Mouse (Mus musculus) midbrain, postnatal 0 days (tissue): ENCODE data around the gene Hes7. TPM values are rescaled to one million over a fixed set of nuclear protein-coding genes. Genes with fewer than 3 reads are reported as not detected.
"Not testable (repeated sequence)": the region's sequence is repeated elsewhere in the genome, so short reads cannot be mapped to it uniquely, and the experiment has no call there.

Experiments used
- ATAC-seq: fragments of 200-750 bp; cut with Nextera tagmentation; 2 replicates; pipeline ENCODE4 v1.8.0; 2017; ENCODE audit warnings: moderate number of reproducible peaks, mild to moderate bottlenecking, moderate TSS enrichment, moderate library complexity; ENCODE audit not compliant: low FRiP score
- DNase-seq: peaks from one replicate; pipeline ENCODE4 v3.0.0-alpha.2; 2015; ENCODE audit warnings: low spot score
- H3K27ac ChIP-seq: fragments of 300-500 bp; sonication (generic); 2 replicates; pipeline ENCODE4 v1.5.1; 2014; ENCODE audit warnings: low read depth, mild to moderate bottlenecking, low read length, mixed read lengths
- H3K27me3 ChIP-seq: fragments of 300-500 bp; sonication (generic); 2 replicates; pipeline ENCODE4 v1.6.1; 2014; ENCODE audit warnings: low read length, control low read depth, mixed read lengths; ENCODE audit not compliant: insufficient read depth
- H3K36me3 ChIP-seq: fragments of 300-500 bp; sonication (generic); 2 replicates; pipeline ENCODE4 v1.6.1; 2014; ENCODE audit warnings: low read length, control low read depth, mixed read lengths; ENCODE audit not compliant: insufficient read depth
- H3K4me1 ChIP-seq: fragments of 300-500 bp; sonication (generic); 2 replicates; pipeline ENCODE4 v1.6.1; 2014; ENCODE audit warnings: mild to moderate bottlenecking, control low read depth, antibody characterized with exemption, low read length, mixed read lengths; ENCODE audit not compliant: insufficient read depth
- H3K4me2 ChIP-seq: fragments of 300-500 bp; sonication (generic); 2 replicates; pipeline ENCODE4 v1.6.1; 2014; ENCODE audit warnings: low read depth, mild to moderate bottlenecking, low read length, mixed read lengths; ENCODE audit not compliant: poor library complexity, severe bottlenecking
- H3K4me3 ChIP-seq: fragments of 300-500 bp; sonication (generic); 2 replicates; pipeline ENCODE4 v1.5.1; 2014; ENCODE audit warnings: low read depth, mild to moderate bottlenecking, low read length, moderate library complexity
- H3K9ac ChIP-seq: fragments of 300-500 bp; sonication (generic); replicated peaks from 2 replicates; pipeline ENCODE4 v1.6.1; 2014; ENCODE audit warnings: mild to moderate bottlenecking, low read length, moderate library complexity, mixed read lengths; ENCODE audit not compliant: poor library complexity, severe bottlenecking
- H3K9me3 ChIP-seq: fragments of 300-500 bp; sonication (generic); 2 replicates; pipeline ENCODE4 v1.6.1; 2016; ENCODE audit warnings: low read length, control low read depth
- CTCF ChIP-seq: IDR thresholded peaks from 2 replicates; pipeline ENCODE4 v1.5.1; 2016; ENCODE audit warnings: antibody characterized with exemption, mild to moderate bottlenecking
- WGBS: fragments of 180-500 bp; shearing (Covaris S2); extraction: QIAGEN DNeasy Blood & Tissue Kit; methylation state at CpG from one replicate; pipeline ENCODE4 v1.1.7; 2014; 5-methylcytosine and 5-hydroxymethylcytosine counted together
- polyA plus RNA-seq: library from polyadenylated mRNA; unstranded; fragments of >200 nt; fragmentation: Nextera tagmentation; extraction: Ambion mirVana; gene quantifications from 2 replicates; pipeline ENCODE4 v1.2.1, GENCODE M21; 2015
- total RNA-seq: library from RNA; depleted of rRNA; stranded (reverse); fragments of >200 nt; gene quantifications from 2 replicates; pipeline ENCODE4 v1.2.3, GENCODE M21; 2014

Gene Hes7
- total and polyA plus RNA-seq, 2 experiments from 2014 or later: 2.0 to 2.1 TPM

GRCm38 (mm10) chr11:69092871-69093270, 27.3 kb upstream of the Hes7 start:
- Histone ChIP-seq H3K27me3 (no peaks in the 10 kb centered on the region), H3K4me1 (peaks cover 24% of the 10 kb centered on the region; the same call in 1 of the 2 replicates), H3K9me3 (no peaks in the 10 kb centered on the region), H3K9ac (no peak overlapping the region), H3K4me2 (no peak overlapping the region), H3K36me3 (peaks cover 13% of the 10 kb centered on the region; the same call in 1 of the 2 replicates), H3K27ac (no peak overlapping the region), H3K4me3 (no peak overlapping the region)
- no peak for ATAC-seq
- 92% methylated on average over 4 of the region's 4 CpGs for WGBS
- no peak for DNase-seq
- no peak for TF ChIP-seq CTCF

- H3K4me1 ChIP-seq: peaks cover 33% of the 10 kb centered on the region
- not testable (repeated sequence) for H3K9ac ChIP-seq, DNase-seq, H3K4me3 ChIP-seq, H3K4me2 ChIP-seq, H3K27me3 ChIP-seq, H3K9me3 ChIP-seq, ATAC-seq
- 85% methylated on average over 7 of the region's 7 CpGs for WGBS
- H3K36me3 ChIP-seq: peaks cover 13% of the 10 kb centered on the region; the same call in 1 of the 2 replicates
- peak overlapping the region; percentile 88; the same call in 1 of the 2 replicates for H3K27ac ChIP-seq
Measured at GRCm38 (mm10) chr11:69093856-69094255, 26.3 kb upstream of the Hes7 start.

GRCm38 (mm10) chr11:69094697-69095429, 25.3 kb upstream of the Hes7 start, which contains the start of gene Per1:
TSS of gene Per1 (plus strand) at chr11:69095217.
- peak within 1 kb of the TSS; percentile 94 for H3K4me2 ChIP-seq
- H3K4me1 ChIP-seq: peaks cover 26% of the 10 kb centered on the region
- DNase-seq (peak; percentile 100), ATAC-seq (peak; percentile 94)
- peaks cover 12% of the 10 kb centered on the region; the same call in 1 of the 2 replicates for H3K36me3 ChIP-seq
- WGBS: 1% methylated on average over 37 of the region's 37 CpGs
- no peaks in the 10 kb centered on the region for H3K9me3 ChIP-seq
- H3K27me3 ChIP-seq: no peaks in the 10 kb centered on the region
- no peak for TF ChIP-seq CTCF
- H3K4me3 ChIP-seq: peak within 1 kb of the TSS; percentile 44
- H3K27ac ChIP-seq: peak within 1 kb of the TSS; percentile 88
- H3K9ac ChIP-seq: peak within 1 kb of the TSS; percentile 61

GRCm38 (mm10) chr11:69095511-69096231, 24.5 kb upstream of the Hes7 start:
- no peak for ATAC-seq

GRCm38 (mm10) chr11:69096360-69096986, 23.7 kb upstream of the Hes7 start:
- peak overlapping the region; percentile 94 for H3K4me2 ChIP-seq
- TF ChIP-seq CTCF: no peak
- WGBS: 14% methylated on average over 9 of the region's 9 CpGs
- ATAC-seq (no peak), DNase-seq (no peak)
- no peaks in the 10 kb centered on the region for H3K27me3 ChIP-seq
- H3K36me3 ChIP-seq: peaks cover 10% of the 10 kb centered on the region
- peak overlapping the region; percentile 61 for H3K9ac ChIP-seq
- peaks cover 23% of the 10 kb centered on the region for H3K4me1 ChIP-seq
- H3K4me3 ChIP-seq: peak overlapping the region; percentile 44
- peak overlapping the region; percentile 83 for H3K27ac ChIP-seq
- H3K9me3 ChIP-seq: no peaks in the 10 kb centered on the region

More at GRCm38 (mm10) chr11:69095511-69096231, 24.5 kb upstream of the Hes7 start:
- H3K9ac ChIP-seq: peak overlapping the region; percentile 61
- no peak for DNase-seq
- peak overlapping the region; percentile 44 for H3K4me3 ChIP-seq
- TF ChIP-seq CTCF: no peak
- WGBS: 2% methylated on average over 27 of the region's 27 CpGs
- 0 out of 2 replicates have a peak, but pooled peaks cover 6% of the 10 kb centered on the region for H3K36me3 ChIP-seq
- peaks cover 25% of the 10 kb centered on the region for H3K4me1 ChIP-seq
- peak overlapping the region; percentile 83 for H3K27ac ChIP-seq
- no peaks in the 10 kb centered on the region for H3K27me3 ChIP-seq
- H3K9me3 ChIP-seq: no peaks in the 10 kb centered on the region
- H3K4me2 ChIP-seq: peak overlapping the region; percentile 94
